Mouse (Mus musculus): ENCODE data around the gene Isg15. TPM values are rescaled to one million over a fixed set of nuclear protein-coding genes. Genes with fewer than 3 reads are reported as not detected.
"Not testable (repeated sequence)": the region's sequence is repeated elsewhere in the genome, so short reads cannot be mapped to it uniquely, and the experiment has no call there.

Gene Isg15
- total and polyA plus RNA-seq, 2 experiments from 2014 or later = 7.0 to 19.9 TPM

DNA sequence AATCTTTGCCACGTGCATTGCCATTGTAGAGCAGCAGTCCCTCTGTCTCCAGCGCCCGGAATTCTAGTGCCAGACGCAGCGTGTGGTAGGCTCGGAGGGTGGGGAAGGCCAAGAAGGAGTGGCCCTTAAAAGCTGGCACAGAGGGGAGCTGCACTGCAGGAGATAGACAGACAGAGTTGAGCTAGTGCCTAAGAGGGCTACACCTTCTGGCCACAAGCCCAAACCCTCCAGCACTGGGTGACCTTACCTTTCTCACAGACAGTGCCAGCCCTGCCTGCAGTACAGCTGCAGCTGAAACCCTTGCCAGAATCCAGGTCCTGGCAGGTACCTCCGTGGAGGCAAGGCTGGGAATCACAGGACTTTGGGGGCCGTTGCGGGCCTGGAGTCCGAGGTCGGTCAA lies 28.8 kb downstream of the Isg15 start:
- ATAC-seq (ENCODE audit: insufficient read depth, low read depth) = peak; percentile 52
- H3K9me3 ChIP-seq (replicated peaks; ENCODE audit: control insufficient read depth, low read length) = no peaks in the 10 kb centered on the region
- H3K4me1 ChIP-seq (ENCODE audit: control insufficient read depth, insufficient read depth) = no peaks in the 10 kb centered on the region
- H3K27ac ChIP-seq (ENCODE audit: low read depth) = no peak overlapping the region
- H3K36me3 ChIP-seq (replicated peaks; ENCODE audit: control insufficient read depth, insufficient read depth, low read length) = peaks cover 99% of the 10 kb centered on the region
- H3K4me3 ChIP-seq (ENCODE audit: low read depth, low read length) = no peak overlapping the region
- TF ChIP-seq CTCF (IDR thresholded peaks at IDR 0.05; ENCODE audit: low read depth) = no peak
- no peak for TF ChIP-seq EP300 (IDR thresholded peaks at IDR 0.05; ENCODE audit: low read depth)
- WGBS = 83% methylated on average over 11 of the region's 11 CpGs
- H3K27me3 ChIP-seq (ENCODE audit: control insufficient read depth, insufficient read depth, low read length) = no peaks in the 10 kb centered on the region
- no peak overlapping the region for H3K4me2 ChIP-seq (ENCODE audit: low read depth, low read length)
- H3K9ac ChIP-seq (replicated peaks; ENCODE audit: low read depth, low read length) = no peak overlapping the region
- DNase-seq (ENCODE audit: low spot score) = no peak

DNA sequence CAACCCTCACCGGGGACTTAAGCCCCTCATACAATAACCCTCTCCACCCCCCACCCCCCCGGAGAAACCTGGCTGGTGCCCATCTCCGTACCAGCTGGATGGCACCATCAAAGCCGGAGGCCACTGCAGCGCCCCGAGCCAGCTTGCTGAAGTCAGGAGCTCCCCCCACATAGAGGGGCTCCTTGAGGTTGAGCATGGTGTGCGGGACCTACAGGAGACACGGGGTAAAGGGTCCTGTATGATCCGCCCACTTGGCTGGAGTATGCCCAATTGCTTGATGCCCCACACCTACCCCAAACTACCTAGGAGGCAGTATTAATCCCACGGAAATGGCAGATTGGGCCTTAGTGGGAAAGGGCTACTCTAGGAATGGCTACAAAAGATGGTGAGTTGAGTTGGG lies 31.5 kb downstream of the Isg15 start:
- WGBS = 91% methylated on average over 10 of the region's 10 CpGs
- no peak for TF ChIP-seq EP300 (IDR thresholded peaks at IDR 0.05; ENCODE audit: low read depth)
- TF ChIP-seq CTCF (IDR thresholded peaks at IDR 0.05; ENCODE audit: low read depth) = no peak
- Histone ChIP-seq H3K4me2 (ENCODE audit: low read depth, low read length) (no peak overlapping the region), H3K4me1 (ENCODE audit: control insufficient read depth, insufficient read depth) (no peaks in the 10 kb centered on the region), H3K27ac (ENCODE audit: low read depth) (no peak overlapping the region), H3K9me3 (replicated peaks; ENCODE audit: control insufficient read depth, low read length) (no peaks in the 10 kb centered on the region), H3K27me3 (ENCODE audit: control insufficient read depth, insufficient read depth, low read length) (no peaks in the 10 kb centered on the region), H3K4me3 (ENCODE audit: low read depth, low read length) (no peak overlapping the region), H3K36me3 (replicated peaks; ENCODE audit: control insufficient read depth, insufficient read depth, low read length) (peaks cover 99% of the 10 kb centered on the region), H3K9ac (replicated peaks; ENCODE audit: low read depth, low read length) (no peak overlapping the region)
- ATAC-seq (ENCODE audit: insufficient read depth, low read depth) (no peak), DNase-seq (ENCODE audit: low spot score) (no peak)

DNA sequence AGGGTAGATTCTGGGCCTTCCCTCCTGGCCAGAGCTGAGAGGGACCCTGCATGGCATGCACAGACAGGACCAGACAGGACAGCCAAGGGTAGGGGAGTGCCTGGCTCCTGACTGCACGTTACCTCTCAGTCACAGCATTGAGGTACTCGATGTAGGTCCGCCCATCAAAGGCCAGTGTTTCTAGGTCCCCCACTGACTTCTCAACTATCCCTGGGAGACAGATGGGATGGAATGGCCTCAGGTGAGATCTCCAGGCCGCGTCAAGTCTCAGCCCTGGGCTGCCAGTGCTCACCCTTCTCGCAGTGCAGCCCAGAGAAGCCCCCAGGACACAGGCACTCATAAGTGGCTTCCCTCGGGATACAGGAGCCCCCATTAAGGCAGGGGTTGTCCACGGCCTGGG lies 32.0 kb downstream of the Isg15 start:
- Histone ChIP-seq H3K4me2 (ENCODE audit: low read depth, low read length) (no peak overlapping the region), H3K4me1 (ENCODE audit: control insufficient read depth, insufficient read depth) (no peaks in the 10 kb centered on the region), H3K9ac (replicated peaks; ENCODE audit: low read depth, low read length) (no peak overlapping the region), H3K9me3 (replicated peaks; ENCODE audit: control insufficient read depth, low read length) (no peaks in the 10 kb centered on the region), H3K27ac (ENCODE audit: low read depth) (no peak overlapping the region), H3K36me3 (replicated peaks; ENCODE audit: control insufficient read depth, insufficient read depth, low read length) (peaks cover 99% of the 10 kb centered on the region), H3K27me3 (ENCODE audit: control insufficient read depth, insufficient read depth, low read length) (no peaks in the 10 kb centered on the region), H3K4me3 (ENCODE audit: low read depth, low read length) (no peak overlapping the region)
- TF ChIP-seq CTCF (IDR thresholded peaks at IDR 0.05; ENCODE audit: low read depth) = no peak
- no peak for TF ChIP-seq EP300 (IDR thresholded peaks at IDR 0.05; ENCODE audit: low read depth)
- WGBS = 91% methylated on average over 8 of the region's 8 CpGs
- no peak for DNase-seq (ENCODE audit: low spot score)
- ATAC-seq (ENCODE audit: insufficient read depth, low read depth) = no peak

DNA sequence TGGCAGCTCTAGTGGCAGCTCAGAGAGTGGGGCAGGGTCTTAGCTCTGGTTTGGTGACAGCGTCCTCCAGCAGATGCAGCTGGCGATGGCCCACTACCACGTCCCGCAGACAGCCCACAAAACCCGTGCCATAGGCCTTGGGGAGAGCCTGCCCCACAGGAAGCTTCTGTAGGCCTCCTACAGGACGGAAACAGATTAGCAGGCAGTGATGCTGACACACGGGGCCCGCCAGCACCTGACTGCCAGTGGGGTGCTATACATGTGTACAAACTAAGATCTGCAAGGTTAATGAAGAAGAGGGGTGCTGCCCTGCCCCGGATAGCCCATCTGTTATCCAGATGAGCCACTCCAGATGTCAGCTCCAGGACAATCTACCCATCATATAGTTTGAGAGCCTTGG lies 34.1 kb downstream of the Isg15 start:
- H3K9me3 ChIP-seq (replicated peaks; ENCODE audit: control insufficient read depth, low read length) = peaks cover 11% of the 10 kb centered on the region; the same call in 1 of the 2 replicates
- WGBS = 82% methylated on average over 9 of the region's 9 CpGs
- no peak overlapping the region for H3K4me2 ChIP-seq (ENCODE audit: low read depth, low read length)
- no peak overlapping the region for H3K4me3 ChIP-seq (ENCODE audit: low read depth, low read length)
- TF ChIP-seq EP300 (IDR thresholded peaks at IDR 0.05; ENCODE audit: low read depth) = no peak
- TF ChIP-seq CTCF (IDR thresholded peaks at IDR 0.05; ENCODE audit: low read depth) = peak; percentile 13
- peaks cover 91% of the 10 kb centered on the region for H3K36me3 ChIP-seq (replicated peaks; ENCODE audit: control insufficient read depth, insufficient read depth, low read length)
- no peaks in the 10 kb centered on the region for H3K27me3 ChIP-seq (ENCODE audit: control insufficient read depth, insufficient read depth, low read length)
- no peak overlapping the region for H3K9ac ChIP-seq (replicated peaks; ENCODE audit: low read depth, low read length)
- no peak overlapping the region for H3K27ac ChIP-seq (ENCODE audit: low read depth)
- no peak for DNase-seq (ENCODE audit: low spot score)
- ATAC-seq (ENCODE audit: insufficient read depth, low read depth) = no peak
- H3K4me1 ChIP-seq (ENCODE audit: control insufficient read depth, insufficient read depth) = no peaks in the 10 kb centered on the region

DNA sequence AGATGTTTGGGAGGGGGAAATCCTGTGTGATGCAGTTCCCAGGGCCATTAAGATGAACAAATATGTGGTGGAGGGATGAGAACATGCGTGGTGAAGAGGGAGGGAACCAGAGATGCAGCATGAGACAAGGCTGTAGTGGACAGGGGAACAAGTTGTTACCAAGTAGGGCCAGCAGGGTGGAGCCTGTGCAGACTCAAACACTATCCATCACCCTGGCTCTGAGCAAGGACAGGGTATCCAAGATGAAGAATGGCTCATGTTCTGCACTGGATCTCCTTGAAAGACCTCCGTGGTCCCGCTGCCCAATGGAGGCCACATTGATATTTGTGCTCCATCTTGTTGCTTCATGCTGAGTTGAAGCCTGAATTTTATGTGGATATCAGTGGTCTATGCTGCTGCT lies 45.8 kb downstream of the Isg15 start:
- DNase-seq (ENCODE audit: low spot score) (no peak), ATAC-seq (ENCODE audit: insufficient read depth, low read depth) (no peak)
- Histone ChIP-seq H3K9me3 (replicated peaks; ENCODE audit: control insufficient read depth, low read length) (no peaks in the 10 kb centered on the region), H3K4me1 (ENCODE audit: control insufficient read depth, insufficient read depth) (no peaks in the 10 kb centered on the region), H3K27ac (ENCODE audit: low read depth) (no peak overlapping the region), H3K4me3 (ENCODE audit: low read depth, low read length) (no peak overlapping the region), H3K27me3 (ENCODE audit: control insufficient read depth, insufficient read depth, low read length) (no peaks in the 10 kb centered on the region), H3K4me2 (ENCODE audit: low read depth, low read length) (no peak overlapping the region), H3K9ac (replicated peaks; ENCODE audit: low read depth, low read length) (no peak overlapping the region), H3K36me3 (replicated peaks; ENCODE audit: control insufficient read depth, insufficient read depth, low read length) (no peaks in the 10 kb centered on the region)
- TF ChIP-seq CTCF (IDR thresholded peaks at IDR 0.05; ENCODE audit: low read depth) (no peak), EP300 (IDR thresholded peaks at IDR 0.05; ENCODE audit: low read depth) (no peak)
- 89% methylated on average over 3 of the region's 3 CpGs for WGBS

DNA sequence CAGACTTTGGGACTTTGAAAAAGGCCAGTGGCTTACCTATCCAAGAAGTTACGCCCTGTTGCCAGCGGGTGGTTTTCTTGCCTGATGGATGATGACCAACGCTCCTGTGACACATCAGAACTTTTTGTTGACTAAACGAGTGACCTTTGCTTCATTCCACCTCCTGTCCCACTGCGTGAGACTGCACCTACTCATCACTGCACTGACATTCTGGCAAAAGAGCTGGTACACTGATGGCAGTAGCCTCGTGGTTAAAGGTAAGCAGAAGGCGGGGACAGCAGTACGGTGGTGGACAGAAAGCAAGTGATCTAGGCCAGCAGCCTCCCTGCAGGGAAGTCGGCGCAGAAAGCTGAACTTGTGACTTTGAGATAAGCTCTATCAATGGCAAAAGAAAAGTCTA lies 49.7 kb downstream of the Isg15 start:
- not testable (repeated sequence) for H3K4me2 ChIP-seq (ENCODE audit: low read depth, low read length); H3K4me1 ChIP-seq (ENCODE audit: control insufficient read depth, insufficient read depth); H3K9me3 ChIP-seq (replicated peaks; ENCODE audit: control insufficient read depth, low read length); H3K4me3 ChIP-seq (ENCODE audit: low read depth, low read length); H3K27ac ChIP-seq (ENCODE audit: low read depth); ATAC-seq (ENCODE audit: insufficient read depth, low read depth); H3K9ac ChIP-seq (replicated peaks; ENCODE audit: low read depth, low read length); H3K36me3 ChIP-seq (replicated peaks; ENCODE audit: control insufficient read depth, insufficient read depth, low read length); H3K27me3 ChIP-seq (ENCODE audit: control insufficient read depth, insufficient read depth, low read length); DNase-seq (ENCODE audit: low spot score)
- 75% methylated on average over 10 of the region's 10 CpGs for WGBS

Small RNAs within 50 kb of the gene (microRNA-seq; reads per million reads assigned to microRNA genes)
- gene Mir7658 = 2.7 reads per million, percentile 11 among the genes with 10 or more reads in this experiment

Other genes with a start within 250 kb of the Isg15 start
- 42.5 and 51.4 TPM in 2 replicates for gene C1qtnf12, start 238.5 kb downstream of the Isg15 start, total RNA-seq (2014; rRNA removed; ENCODE audit: low replicate concordance)
- gene C1qtnf12, start 238.5 kb downstream of the Isg15 start, polyA plus RNA-seq (2015; fragmentation: Nextera tagmentation; extraction: Ambion mirVana) = 20.5 and 20.8 TPM in 2 replicates
- gene B3galt6, start 208.2 kb downstream of the Isg15 start, total RNA-seq (2014; rRNA removed; ENCODE audit: low replicate concordance) = 3.9 and 11.2 TPM in 2 replicates
- gene B3galt6, start 208.2 kb downstream of the Isg15 start, polyA plus RNA-seq (2015; fragmentation: Nextera tagmentation; extraction: Ambion mirVana) = 5.0 and 5.7 TPM in 2 replicates
- 88.4 and 114 TPM in 2 replicates for gene Sdf4, start 207.9 kb downstream of the Isg15 start, total RNA-seq (2014; rRNA removed; ENCODE audit: low replicate concordance)
- gene Sdf4, start 207.9 kb downstream of the Isg15 start, polyA plus RNA-seq (2015; fragmentation: Nextera tagmentation; extraction: Ambion mirVana) = 102 and 105 TPM in 2 replicates
- gene Tnfrsf4, start 187.0 kb downstream of the Isg15 start, total RNA-seq (2014; rRNA removed; ENCODE audit: low replicate concordance) = not detected in 2 replicates
- 0.26 and 0.31 TPM in 2 replicates for gene Tnfrsf4, start 187.0 kb downstream of the Isg15 start, polyA plus RNA-seq (2015; fragmentation: Nextera tagmentation; extraction: Ambion mirVana)
- 2.2 TPM in 1 of 2 replicates, not detected in the other for gene Tnfrsf18, start 174.7 kb downstream of the Isg15 start, total RNA-seq (2014; rRNA removed; ENCODE audit: low replicate concordance)
- 0.88 and 1.00 TPM in 2 replicates for gene Tnfrsf18, start 174.7 kb downstream of the Isg15 start, polyA plus RNA-seq (2015; fragmentation: Nextera tagmentation; extraction: Ambion mirVana)
- not detected in 2 replicates for gene Ttll10, start 141.4 kb downstream of the Isg15 start, total RNA-seq (2014; rRNA removed; ENCODE audit: low replicate concordance)
- 0.08 TPM in 1 of 2 replicates, not detected in the other for gene Ttll10, start 141.4 kb downstream of the Isg15 start, polyA plus RNA-seq (2015; fragmentation: Nextera tagmentation; extraction: Ambion mirVana)
- 6.7 and 14.6 TPM in 2 replicates for gene 9430015G10Rik, start 90.8 kb downstream of the Isg15 start, total RNA-seq (2014; rRNA removed; ENCODE audit: low replicate concordance)
- 3.8 and 4.3 TPM in 2 replicates for gene 9430015G10Rik, start 90.8 kb downstream of the Isg15 start, polyA plus RNA-seq (2015; fragmentation: Nextera tagmentation; extraction: Ambion mirVana)
- gene Rnf223, start 70.3 kb downstream of the Isg15 start, total RNA-seq (2014; rRNA removed; ENCODE audit: low replicate concordance) = not detected in 2 replicates
- not detected in 2 replicates for gene Rnf223, start 70.3 kb downstream of the Isg15 start, polyA plus RNA-seq (2015; fragmentation: Nextera tagmentation; extraction: Ambion mirVana)
- 94.4 and 109 TPM in 2 replicates for gene Agrn, start 3.3 kb downstream of the Isg15 start, total RNA-seq (2014; rRNA removed; ENCODE audit: low replicate concordance)
- gene Agrn, start 3.3 kb downstream of the Isg15 start, polyA plus RNA-seq (2015; fragmentation: Nextera tagmentation; extraction: Ambion mirVana) = 18.5 and 20.1 TPM in 2 replicates
- gene AW011738, start 2.5 kb upstream of the Isg15 start, total RNA-seq (2014; rRNA removed; ENCODE audit: low replicate concordance) = 5.9 and 6.0 TPM in 2 replicates
- gene AW011738, start 2.5 kb upstream of the Isg15 start, polyA plus RNA-seq (2015; fragmentation: Nextera tagmentation; extraction: Ambion mirVana) = 3.2 and 3.4 TPM in 2 replicates
- gene Perm1, start 15.1 kb upstream of the Isg15 start, total RNA-seq (2014; rRNA removed; ENCODE audit: low replicate concordance) = 57.5 and 68.3 TPM in 2 replicates
- 35.9 and 42.9 TPM in 2 replicates for gene Perm1, start 15.1 kb upstream of the Isg15 start, polyA plus RNA-seq (2015; fragmentation: Nextera tagmentation; extraction: Ambion mirVana)
- 15.3 and 21.9 TPM in 2 replicates for gene Plekhn1, start 34.0 kb upstream of the Isg15 start, total RNA-seq (2014; rRNA removed; ENCODE audit: low replicate concordance)
- gene Plekhn1, start 34.0 kb upstream of the Isg15 start, polyA plus RNA-seq (2015; fragmentation: Nextera tagmentation; extraction: Ambion mirVana) = 5.9 and 6.0 TPM in 2 replicates
- gene Noc2l, start 35.2 kb upstream of the Isg15 start, total RNA-seq (2014; rRNA removed; ENCODE audit: low replicate concordance) = 34.5 and 46.4 TPM in 2 replicates
- gene Noc2l, start 35.2 kb upstream of the Isg15 start, polyA plus RNA-seq (2015; fragmentation: Nextera tagmentation; extraction: Ambion mirVana) = 15.8 and 17.2 TPM in 2 replicates
- gene Samd11, start 54.8 kb upstream of the Isg15 start, total RNA-seq (2014; rRNA removed; ENCODE audit: low replicate concordance) = 0.95 TPM in 1 of 2 replicates, not detected in the other
- 0.16 and 0.19 TPM in 2 replicates for gene Samd11, start 54.8 kb upstream of the Isg15 start, polyA plus RNA-seq (2015; fragmentation: Nextera tagmentation; extraction: Ambion mirVana)
- not detected in 2 replicates for gene Vmn2r-ps159, start 130.3 kb upstream of the Isg15 start, total RNA-seq (2014; rRNA removed; ENCODE audit: low replicate concordance)
- not detected in 2 replicates for gene Vmn2r-ps159, start 130.3 kb upstream of the Isg15 start, polyA plus RNA-seq (2015; fragmentation: Nextera tagmentation; extraction: Ambion mirVana)